Mouse (Mus musculus) fibroblast of lung, adult 2 months (primary cell): ENCODE data around the gene 1110051M20Rik.
"Not testable (repeated sequence)": the region's sequence is repeated elsewhere in the genome, so short reads cannot be mapped to it uniquely, and the experiment has no call there.

Experiments
- DNase-seq: peaks from one replicate; pipeline ENCODE4 v3.0.0-alpha.2; 2011; ENCODE audit warnings: low read depth

1110051M20Rik gene

GRCm38 (mm10) chr2:91444286-91444892, at the start of gene 1110051M20Rik:
TSS of gene 1110051M20Rik (minus strand) at chr2:91444704.
- DNase-seq, result peak; percentile 78

- no peak for DNase-seq
Measured at GRCm38 (mm10) chr2:91493981-91494380, 49.5 kb upstream of the 1110051M20Rik start.

DNA sequence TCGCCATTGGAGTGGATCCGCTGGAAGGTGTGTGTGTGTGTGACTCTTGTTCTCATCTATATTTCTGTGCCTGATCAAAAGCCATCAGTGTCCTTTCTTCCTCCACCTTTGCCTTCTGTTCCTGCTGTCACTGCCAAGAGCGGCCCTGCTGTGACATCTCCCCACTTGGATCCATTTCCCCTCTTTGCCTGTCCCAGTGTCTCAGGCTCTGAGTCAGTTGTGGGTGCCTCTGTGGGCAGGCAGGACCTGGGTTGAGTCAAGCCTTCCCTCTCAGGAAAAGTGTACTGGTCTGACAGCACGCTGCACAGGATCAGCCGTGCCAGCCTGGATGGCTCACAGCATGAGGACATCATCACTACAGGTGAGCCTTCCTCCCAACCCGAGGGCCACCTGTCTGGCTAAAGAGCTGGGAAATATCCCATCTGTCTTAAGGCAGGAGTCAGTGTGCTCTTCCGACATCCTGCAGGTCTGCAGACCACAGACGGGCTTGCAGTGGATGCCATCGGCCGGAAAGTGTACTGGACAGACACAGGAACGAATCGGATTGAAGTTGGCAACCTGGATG, 47.6 kb upstream of the 1110051M20Rik start:
- no peak for DNase-seq

GRCm38 (mm10) chr2:91487295-91487694, 42.8 kb upstream of the 1110051M20Rik start:
- DNase-seq, result not testable (repeated sequence)

DNA sequence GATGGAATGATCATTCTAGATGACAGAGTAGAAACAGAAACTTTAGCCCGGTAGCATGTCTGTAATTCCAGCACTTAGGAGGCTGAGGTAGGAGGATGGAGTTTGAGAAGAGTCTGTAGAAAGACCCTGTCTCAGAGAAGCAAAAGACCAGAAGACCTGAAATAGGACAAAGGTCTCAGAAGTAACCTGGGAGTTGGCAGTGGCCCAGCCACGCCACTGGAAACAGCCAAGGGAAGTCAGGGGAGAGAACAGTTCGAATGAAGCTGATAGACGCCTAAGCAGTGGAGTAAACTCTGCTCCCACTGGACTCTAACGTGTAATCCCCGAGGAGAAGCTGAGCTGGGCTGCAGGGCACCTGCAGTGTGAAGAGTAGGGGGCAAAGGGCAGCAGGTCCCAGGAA, 40.8 kb upstream of the 1110051M20Rik start:
- DNase-seq, result no peak

GRCm38 (mm10) chr2:91484698-91485097, 40.2 kb upstream of the 1110051M20Rik start:
- no peak for DNase-seq

DNA sequence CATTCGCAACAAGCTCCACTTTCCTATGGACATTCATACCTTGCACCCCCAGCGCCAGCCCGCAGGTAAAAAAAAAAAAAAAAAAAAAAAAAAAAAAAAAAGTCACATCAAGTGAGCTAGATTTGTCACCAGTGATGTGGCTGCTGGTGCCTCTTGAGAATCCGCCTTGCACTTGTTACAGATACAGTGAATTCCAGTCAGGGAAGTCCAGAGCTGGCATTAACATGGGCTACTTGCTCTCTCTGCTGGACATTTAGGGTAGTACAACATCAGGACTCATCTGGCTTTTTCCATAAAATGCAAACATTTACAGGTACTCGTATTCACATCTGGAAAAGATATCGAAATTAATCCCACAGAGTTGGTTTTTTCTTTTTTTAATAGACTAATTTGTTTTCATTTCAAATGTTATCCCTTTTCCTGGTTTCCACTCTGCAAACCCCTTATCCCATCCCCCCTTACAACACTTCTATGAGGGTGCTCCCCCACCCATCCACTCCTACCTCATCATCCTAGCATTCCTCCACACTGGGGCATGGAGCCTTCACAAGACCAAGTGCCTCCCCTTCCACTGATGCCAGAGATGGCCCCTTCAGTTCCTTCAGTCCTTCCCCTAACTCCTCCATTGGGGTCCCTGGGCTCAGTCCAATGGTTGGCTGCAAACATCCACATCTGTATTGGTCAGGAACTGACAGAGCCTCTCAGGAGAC, 36.5 kb upstream of the 1110051M20Rik start:
- DNase-seq, result peak; percentile 53

DNA sequence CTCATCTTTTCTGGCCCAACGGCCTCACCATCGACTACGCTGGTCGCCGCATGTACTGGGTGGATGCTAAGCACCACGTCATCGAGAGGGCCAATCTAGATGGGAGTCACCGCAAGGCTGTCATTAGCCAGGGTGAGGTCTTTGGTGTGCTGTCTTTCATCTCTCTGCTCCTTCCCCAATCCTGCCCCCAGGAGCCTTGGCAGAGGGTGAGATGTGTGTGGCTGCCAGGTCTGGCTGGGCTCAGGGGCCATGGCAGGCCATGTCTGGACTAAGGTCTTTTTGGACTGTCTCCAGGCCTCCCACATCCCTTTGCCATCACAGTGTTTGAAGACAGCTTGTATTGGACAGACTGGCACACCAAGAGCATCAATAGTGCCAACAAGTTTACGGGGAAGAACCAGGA, 35.9 kb upstream of the 1110051M20Rik start:
- DNase-seq, result no peak

DNA sequence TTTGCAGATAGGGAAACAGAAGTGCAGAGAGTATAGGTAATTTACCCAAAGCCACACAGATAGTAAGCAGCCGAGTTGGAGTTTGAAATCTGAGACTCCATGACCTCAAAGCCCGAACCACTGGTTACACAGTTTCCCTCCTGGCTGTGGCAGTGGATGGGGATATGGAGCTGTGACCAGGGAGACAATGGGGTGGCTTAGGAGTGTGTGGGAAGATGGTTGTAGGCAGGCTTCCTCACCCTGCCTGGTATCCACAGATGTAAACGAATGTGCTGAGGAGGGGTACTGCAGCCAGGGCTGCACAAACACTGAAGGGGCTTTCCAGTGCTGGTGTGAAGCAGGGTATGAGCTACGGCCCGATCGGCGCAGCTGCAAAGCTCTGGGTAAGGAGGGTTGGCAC, 32.3 kb upstream of the 1110051M20Rik start:
- no peak for DNase-seq

- peak; percentile 63 for DNase-seq
Measured at GRCm38 (mm10) chr2:91476251-91476661, 31.8 kb upstream of the 1110051M20Rik start.

GRCm38 (mm10) chr2:91475791-91476190, 31.3 kb upstream of the 1110051M20Rik start:
- peak; percentile 38 for DNase-seq

DNA sequence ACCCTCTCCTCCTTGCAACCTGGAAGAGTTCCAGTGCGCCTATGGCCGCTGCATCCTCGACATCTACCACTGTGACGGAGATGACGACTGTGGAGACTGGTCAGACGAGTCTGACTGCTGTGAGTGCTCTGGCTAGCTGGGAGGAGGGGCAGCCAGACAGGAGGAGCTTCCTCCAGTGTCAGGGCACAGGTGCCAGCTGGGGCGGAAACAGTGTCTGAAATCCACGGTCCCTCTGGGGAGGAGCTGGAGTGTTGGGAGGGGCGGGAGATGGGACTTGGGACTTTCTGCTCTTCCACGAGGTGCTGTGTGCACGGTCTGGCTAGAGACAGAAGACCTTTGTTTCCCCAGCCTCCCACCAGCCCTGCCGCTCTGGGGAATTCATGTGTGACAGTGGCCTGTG, 29.9 kb upstream of the 1110051M20Rik start:
- no peak for DNase-seq

DNA sequence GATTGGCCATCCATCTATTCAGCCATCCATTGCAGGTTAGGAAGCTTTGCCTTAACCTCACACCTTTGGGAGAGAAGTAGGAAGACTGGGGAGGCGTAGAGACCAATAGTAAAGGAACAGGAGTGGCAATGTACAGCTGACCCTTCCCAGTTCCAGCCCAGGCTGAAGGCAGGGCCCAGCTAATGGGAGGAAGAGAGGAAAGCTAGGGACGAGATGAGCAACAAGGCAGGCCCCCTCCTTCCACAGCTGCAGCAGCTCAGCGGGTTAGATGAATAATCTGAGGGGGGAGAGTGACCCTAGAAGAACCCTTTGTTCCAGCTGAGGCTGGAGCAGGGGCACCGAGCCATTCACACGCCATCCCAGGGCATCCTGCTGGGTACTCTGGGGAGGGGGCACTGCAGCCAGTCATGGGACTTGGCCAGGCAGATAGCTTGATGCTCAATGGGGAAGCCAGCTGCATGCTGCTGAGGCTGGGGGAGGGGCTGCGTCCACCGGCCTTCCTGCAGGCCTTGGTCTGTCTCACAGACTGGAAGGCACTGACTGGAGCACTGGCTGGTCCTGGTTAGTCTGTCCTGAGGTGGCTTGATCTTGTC, 25.6 kb upstream of the 1110051M20Rik start:
- DNase-seq, result no peak

DNA sequence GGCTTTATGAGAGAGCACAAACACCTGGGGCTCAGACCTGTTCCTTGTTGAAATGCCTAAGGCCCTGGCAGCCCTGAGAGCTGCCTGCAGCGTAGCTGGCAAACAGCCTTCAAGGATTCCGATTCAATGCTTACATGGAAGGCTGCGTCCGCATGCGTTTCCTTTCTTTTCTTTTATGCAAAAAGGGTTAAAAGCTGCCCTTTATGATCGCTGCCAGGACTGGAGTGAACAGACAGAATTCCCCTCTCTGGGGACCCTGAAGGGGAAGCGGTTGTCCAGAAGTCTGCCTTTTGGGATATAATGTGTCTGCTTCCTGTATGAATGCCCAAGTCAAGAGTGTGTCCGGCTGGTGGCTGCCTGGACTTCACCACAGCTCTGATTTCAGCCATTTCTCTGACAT, 23.1 kb upstream of the 1110051M20Rik start:
- DNase-seq, result no peak

DNA sequence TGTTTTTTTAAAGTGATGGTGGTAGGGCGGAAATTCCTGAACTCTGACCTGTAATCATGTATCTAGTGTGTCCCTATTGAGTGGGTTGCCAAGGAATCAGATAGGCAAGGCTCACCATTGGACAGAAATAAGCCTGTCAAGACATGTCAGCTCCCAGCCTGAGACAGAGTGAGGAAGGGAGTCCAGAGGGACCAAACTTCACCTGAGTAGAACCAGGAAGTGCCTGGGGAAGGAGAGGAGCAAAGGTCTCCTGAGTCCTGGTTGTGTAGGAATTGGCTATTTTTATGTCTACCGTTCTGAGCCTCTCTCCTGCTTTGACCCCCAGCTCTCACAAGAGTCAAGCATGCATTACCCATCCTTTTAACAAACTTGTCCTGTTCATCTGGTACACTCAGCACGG, 21.4 kb upstream of the 1110051M20Rik start:
- no peak for DNase-seq

- no peak for DNase-seq
Measured at GRCm38 (mm10) chr2:91462681-91463080, 18.2 kb upstream of the 1110051M20Rik start.

DNA sequence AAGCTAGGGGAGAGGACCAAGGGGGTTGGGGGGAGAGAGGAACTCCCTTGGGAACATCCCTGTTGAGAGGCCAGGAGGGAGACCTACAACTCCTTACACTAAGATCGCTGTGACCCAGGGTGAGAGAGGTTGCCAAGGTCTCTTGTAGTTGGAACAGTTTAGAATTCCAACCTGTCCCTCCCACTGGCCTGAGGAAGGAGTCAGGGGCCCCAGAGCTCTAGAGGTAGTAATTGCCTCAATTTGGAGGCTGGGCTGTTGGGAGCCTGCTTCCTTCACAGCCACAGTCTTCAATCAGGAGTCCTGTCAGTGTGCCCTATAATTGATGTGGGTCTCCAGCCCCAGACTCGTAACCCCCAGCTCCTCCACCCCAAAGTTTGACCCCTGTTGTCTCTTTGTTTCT, 17.7 kb upstream of the 1110051M20Rik start:
- DNase-seq, result no peak

DNA sequence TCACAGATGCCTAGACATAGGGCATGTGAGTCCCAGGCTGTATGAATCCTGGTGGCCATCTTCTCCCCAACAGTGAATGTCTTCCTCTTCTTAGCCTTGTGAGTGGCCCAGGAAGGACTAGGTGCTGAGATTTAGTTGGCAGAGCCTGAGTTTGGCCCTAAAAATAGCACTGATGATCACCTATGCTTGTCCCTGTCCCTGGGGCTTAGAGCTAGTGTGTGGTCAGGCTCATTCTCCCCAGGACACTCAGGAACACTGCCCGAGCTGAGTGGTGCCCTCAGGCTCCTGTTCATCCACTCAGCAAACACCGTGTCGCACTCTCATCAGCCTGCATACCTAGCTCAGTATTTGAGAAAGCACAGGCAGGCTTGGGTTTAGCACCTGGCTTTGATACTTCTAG, 16.8 kb upstream of the 1110051M20Rik start:
- DNase-seq, result no peak

DNA sequence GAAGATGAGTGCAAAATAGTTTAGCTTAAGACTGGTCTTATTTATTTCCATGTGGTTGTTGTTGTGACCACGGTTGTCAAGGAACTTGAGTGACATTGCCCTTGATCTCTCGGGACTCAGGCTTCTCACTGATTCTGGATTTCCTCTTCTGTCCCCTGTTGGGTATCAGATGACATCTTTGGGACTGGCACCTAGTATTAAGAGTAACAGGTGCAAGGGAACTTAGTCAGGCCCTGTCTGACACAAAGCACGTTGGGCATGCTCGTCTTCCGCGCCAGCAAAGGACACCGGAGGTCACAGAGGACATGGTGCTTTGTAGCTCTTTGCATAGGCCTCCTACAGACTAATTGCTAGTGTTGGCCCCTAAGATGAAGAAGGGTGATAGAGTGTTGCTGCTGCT, 16.3 kb upstream of the 1110051M20Rik start:
- no peak for DNase-seq

GRCm38 (mm10) chr2:91460076-91460475, 15.6 kb upstream of the 1110051M20Rik start:
- no peak for DNase-seq

DNA sequence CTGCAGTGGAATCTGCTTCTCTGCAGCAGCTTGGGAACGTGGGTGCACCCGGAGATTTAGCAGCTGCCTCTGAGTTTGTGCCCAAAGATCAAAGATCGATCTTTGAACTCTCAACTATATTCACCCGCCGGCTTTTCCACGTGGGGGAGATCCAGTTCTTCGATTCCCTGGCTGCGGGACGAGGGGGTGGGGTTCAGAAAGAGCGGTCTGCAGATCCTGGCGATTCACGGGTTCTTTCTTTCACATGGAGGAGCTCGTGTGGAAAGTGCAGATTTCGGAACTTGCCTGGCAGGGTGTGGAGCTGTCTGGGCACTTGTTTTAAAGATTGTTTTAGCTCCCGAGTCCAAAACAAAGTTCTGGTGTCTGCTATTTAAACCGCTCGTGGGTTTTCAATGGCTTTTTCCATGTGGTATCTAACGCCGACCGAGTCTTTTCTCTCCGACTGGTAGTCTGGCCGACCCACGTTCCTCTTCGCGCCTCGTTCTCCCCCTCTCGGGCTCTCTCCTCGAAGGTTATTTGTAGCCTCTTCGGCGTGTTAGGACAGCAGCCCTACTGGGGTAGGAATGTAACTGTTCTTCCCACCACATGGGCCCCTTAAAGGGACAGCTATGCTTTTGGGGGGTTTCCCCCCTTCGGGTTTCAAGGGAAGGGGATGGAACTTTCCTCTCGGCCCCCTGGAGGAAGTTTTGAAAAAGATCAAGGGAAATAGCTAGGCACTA, 14.3 kb upstream of the 1110051M20Rik start:
- DNase-seq, result no peak

- DNase-seq, result no peak
Measured at GRCm38 (mm10) chr2:91458252-91458672, 13.8 kb upstream of the 1110051M20Rik start.
